Mouse (Mus musculus): ENCODE measurements at regions not wholly inside any gene's neighbourhood (a gene's known extent, or its start where the extent isn't known, plus 50 kb on each side); places are given as distances from the start of the nearest gene placed in this dataset.
"Not testable (repeated sequence)": the region's sequence is repeated elsewhere in the genome, so short reads cannot be mapped to it uniquely, and the experiment has no call there.

GRCm38 (mm10) chr9:31654213-31654612, 190.0 kb upstream of the Tmem45b start:
- no peak for DNase-seq (ENCODE audit: low spot score in 2 of 2)

GRCm38 (mm10) chr9:31653788-31654187, 189.5 kb upstream of the Tmem45b start:
- DNase-seq (ENCODE audit: low spot score in 2 of 2) = no peak

- DNase-seq (ENCODE audit: low spot score in 2 of 2) = no peak
These were observed 186.3 kb upstream of the Tmem45b start for GRCm38 (mm10) chr9:31650362-31651130.

- no peak for DNase-seq (ENCODE audit: low spot score in 2 of 2)
These were observed 184.8 kb upstream of the Tmem45b start for GRCm38 (mm10) chr9:31649073-31649472.

- no peak for DNase-seq (ENCODE audit: low spot score in 2 of 2)
These were observed 184.3 kb upstream of the Tmem45b start for GRCm38 (mm10) chr9:31648551-31648950.

GRCm38 (mm10) chr9:31645114-31645513, 180.9 kb upstream of the Tmem45b start:
- no peak for DNase-seq (ENCODE audit: low spot score in 2 of 2)

GRCm38 (mm10) chr9:31644106-31644505, 179.8 kb upstream of the Tmem45b start:
- DNase-seq (ENCODE audit: low spot score in 2 of 2) = no peak

- no peak for DNase-seq (ENCODE audit: low spot score in 2 of 2)
These were observed 177.9 kb upstream of the Tmem45b start for GRCm38 (mm10) chr9:31642169-31642568.

GRCm38 (mm10) chr9:31628291-31628690, 164.0 kb upstream of the Tmem45b start:
- no peak for DNase-seq (ENCODE audit: low spot score in 2 of 2)

- DNase-seq (ENCODE audit: low spot score in 2 of 2) = not testable (repeated sequence)
These were observed 157.3 kb upstream of the Tmem45b start for GRCm38 (mm10) chr9:31621553-31621952.

- DNase-seq (ENCODE audit: low spot score in 2 of 2) = no peak
These were observed 155.1 kb upstream of the Tmem45b start for GRCm38 (mm10) chr9:31619344-31619743.

GRCm38 (mm10) chr9:31614250-31614945, 150.1 kb upstream of the Tmem45b start:
- DNase-seq (ENCODE audit: low spot score in 2 of 2) = no peak

- DNase-seq (ENCODE audit: low spot score in 2 of 2) = no peak
These were observed 146.9 kb upstream of the Tmem45b start for GRCm38 (mm10) chr9:31611036-31611695.

- DNase-seq (ENCODE audit: low spot score in 2 of 2) = no peak
These were observed 146.4 kb upstream of the Tmem45b start for GRCm38 (mm10) chr9:31610631-31611030.

- peak in 1 of 2 experiments; percentile 7 for DNase-seq (ENCODE audit: low spot score in 2 of 2)
These were observed 145.9 kb upstream of the Tmem45b start for GRCm38 (mm10) chr9:31610212-31610611.

- DNase-seq (ENCODE audit: low spot score in 2 of 2) = no peak
These were observed 145.5 kb upstream of the Tmem45b start for GRCm38 (mm10) chr9:31609731-31610130.

GRCm38 (mm10) chr9:31608084-31608870, 144.0 kb upstream of the Tmem45b start:
- DNase-seq (ENCODE audit: low spot score in 2 of 2) = no peak

GRCm38 (mm10) chr9:31606936-31607335, 142.7 kb upstream of the Tmem45b start:
- DNase-seq (ENCODE audit: low spot score in 2 of 2) = no peak

- no peak for DNase-seq (ENCODE audit: low spot score in 2 of 2)
These were observed 140.3 kb upstream of the Tmem45b start for GRCm38 (mm10) chr9:31604497-31605090.

- DNase-seq (ENCODE audit: low spot score in 2 of 2) = no peak
These were observed 138.4 kb upstream of the Tmem45b start for GRCm38 (mm10) chr9:31602707-31603106.

- no peak for DNase-seq (ENCODE audit: low spot score in 2 of 2)
These were observed 130.8 kb upstream of the Tmem45b start for GRCm38 (mm10) chr9:31595096-31595495.
